Mouse (Mus musculus) stomach, postnatal 0 days (tissue): ENCODE measurements around the gene Dtx4.
A peak's percentile ranks its signal among the peaks of the same experiment; 100 is the strongest.

Experiments
- CTCF ChIP-seq: IDR thresholded peaks from 2 replicates; pipeline ENCODE4 v1.5.1; 2016; ENCODE audit warnings: antibody characterized with exemption, low read depth, mild to moderate bottlenecking, moderate library complexity
- EP300 ChIP-seq: optimal IDR thresholded peaks from 2 replicates; pipeline ENCODE3; 2016; ENCODE audit warnings: antibody characterized with exemption

GRCm38 (mm10) chr19:12501370-12502347 lies at the start of gene Dtx4:
- TF ChIP-seq CTCF (peak; percentile 99), EP300 (no peak)
